ENCODE assay signal across 25 mouse cellular contexts in genomic region chrX:89904871-89905270, GRCm38 (mm10). TPM values are rescaled to one million over a fixed set of nuclear protein-coding genes. Genes with fewer than 3 reads are reported as not detected.
"Had no signal": no experiment of that assay in that cellular context is flagged by ENCODE, and none has a peak within 500 bp of the region (broad histone marks: within the 10 kb centered on the region; RNA-seq: fewer than 3 reads in every experiment).

No protein-coding gene starts in this region.

- H3K27me3 ChIP-seq: liver, embryonic 13.5 days; liver, embryonic 15.5 days; lung, embryonic 15.5 days; midbrain, embryonic 12.5 days; neural tube, embryonic 13.5 days; neural tube, embryonic 15.5 days had no signal

- H3K9me3 ChIP-seq: liver, embryonic 13.5 days; liver, embryonic 15.5 days; lung, embryonic 15.5 days; midbrain, embryonic 10.5 days; midbrain, embryonic 12.5 days; neural tube, embryonic 13.5 days; neural tube, embryonic 15.5 days had no signal

- H3K4me2 ChIP-seq: liver, embryonic 13.5 days; liver, embryonic 15.5 days; lung, embryonic 15.5 days; midbrain, embryonic 12.5 days; neural tube, embryonic 13.5 days; neural tube, embryonic 15.5 days had no signal

- ATAC-seq: liver, postnatal 0 days; midbrain, embryonic 16.5 days had no signal

- H3K27ac ChIP-seq: liver, embryonic 13.5 days; liver, embryonic 15.5 days; lung, embryonic 15.5 days; midbrain, embryonic 10.5 days; midbrain, embryonic 12.5 days; neural tube, embryonic 13.5 days; neural tube, embryonic 15.5 days had no signal

- H3K9ac ChIP-seq: liver, embryonic 13.5 days; liver, embryonic 15.5 days; liver, postnatal 0 days; lung, embryonic 15.5 days; midbrain, embryonic 12.5 days; neural tube, embryonic 13.5 days; neural tube, embryonic 15.5 days had no signal

- H3K36me3 ChIP-seq: liver, embryonic 13.5 days; liver, embryonic 15.5 days; lung, embryonic 15.5 days; midbrain, embryonic 10.5 days; midbrain, embryonic 12.5 days; neural tube, embryonic 13.5 days; neural tube, embryonic 15.5 days had no signal

- H3K4me1 ChIP-seq: liver, embryonic 13.5 days; liver, embryonic 15.5 days; lung, embryonic 15.5 days; midbrain, embryonic 10.5 days; midbrain, embryonic 12.5 days; neural tube, embryonic 13.5 days; neural tube, embryonic 15.5 days had no signal

- H3K4me3 ChIP-seq: liver, embryonic 13.5 days; liver, embryonic 15.5 days; lung, embryonic 15.5 days; midbrain, embryonic 10.5 days; midbrain, embryonic 12.5 days; myocyte; neural tube, embryonic 13.5 days; neural tube, embryonic 15.5 days had no signal

- DNase-seq: liver, embryonic 13.5 days; liver, postnatal 0 days; lung, adult 2 months; lung, postnatal 10 days; lung, postnatal 4 days; midbrain, embryonic 14.5 days; right cerebral cortex, postnatal 14 days; right cerebral cortex, postnatal 4 days; spleen, adult 18-20 months; thymus, adult 18-20 months; thymus, postnatal 14 days; thymus, postnatal 4 days had no signal

RNA-seq across cellular contexts. Expression of gene 4930415L06Rik, which starts 27.8 kb away (rescaled TPM):
- polyA plus RNA-seq: liver, embryonic 13.5 days; liver, embryonic 15.5 days; liver, postnatal 0 days; lung, adult 2 months; lung, embryonic 15.5 days; midbrain, embryonic 10.5 days; midbrain, embryonic 12.5 days; midbrain, embryonic 14.5 days; midbrain, embryonic 16.5 days; myocyte; neural tube, embryonic 11.5 days; neural tube, embryonic 13.5 days; neural tube, embryonic 15.5 days; small intestine, adult 2 months; stomach, embryonic 14.5 days; thymus, postnatal 0 days; urinary bladder, adult 2 months had no signal
